Mouse (Mus musculus) monocyte, adult 5-6 weeks (primary cell): ENCODE data around the gene Olfr187. TPM values are rescaled to one million over a fixed set of nuclear protein-coding genes. Genes with fewer than 3 reads are reported as not detected.
"Not testable (repeated sequence)": the region's sequence is repeated elsewhere in the genome, so short reads cannot be mapped to it uniquely, and the experiment has no call there.

ENCODE experiments used
- ATAC-seq: fragments of 153-309, 156-312 bp; replicated peaks from 2 replicates; pipeline ENCODE4 v1.8.0; 2017; ENCODE audit warnings: mild to moderate bottlenecking; ENCODE audit not compliant: low TSS enrichment, insufficient number of reproducible peaks, severe bottlenecking, poor library complexity, low FRiP score
- total RNA-seq: library from RNA; stranded (forward); fragments of 200-1000, 200-491, 200-594 nt; gene quantifications from 3 replicates; pipeline ENCODE4 v1.2.3, GENCODE M21; 2017

Gene Olfr187
- not detected in 3 replicates for total RNA-seq

- ATAC-seq: no peak
Measured at GRCm38 (mm10) chr16:59039710-59040109, at the start of gene Olfr187. Gene Olfr187, minus strand, starts transcription at chr16:59039767.

- not testable (repeated sequence) for ATAC-seq
Measured at GRCm38 (mm10) chr16:59081113-59081512, 41.5 kb upstream of the Olfr187 start.

- ATAC-seq: no peak
Measured at GRCm38 (mm10) chr16:59077905-59078304, 38.3 kb upstream of the Olfr187 start, which contains the start of gene Olfr190. Gene Olfr190, minus strand, starts transcription at chr16:59078005.

- ATAC-seq: no peak
Measured at GRCm38 (mm10) chr16:59073520-59073919, 34.0 kb upstream of the Olfr187 start.

GRCm38 (mm10) chr16:59071755-59072154, 32.2 kb upstream of the Olfr187 start:
- ATAC-seq: no peak

GRCm38 (mm10) chr16:59062411-59062810, 22.8 kb upstream of the Olfr187 start:
- not testable (repeated sequence) for ATAC-seq

- not testable (repeated sequence) for ATAC-seq
Measured at GRCm38 (mm10) chr16:59049286-59049685, 9.7 kb upstream of the Olfr187 start.

GRCm38 (mm10) chr16:59048860-59049259, 9.3 kb upstream of the Olfr187 start:
- ATAC-seq: no peak

- no peak for ATAC-seq
Measured at GRCm38 (mm10) chr16:59047579-59047978, 8.0 kb upstream of the Olfr187 start.

GRCm38 (mm10) chr16:59045835-59046234, 6.3 kb upstream of the Olfr187 start:
- ATAC-seq: no peak

GRCm38 (mm10) chr16:59030191-59030590, 9.4 kb downstream of the Olfr187 start, which contains the start of gene Olfr186:
Gene Olfr186, minus strand, starts transcription at chr16:59030291.
- ATAC-seq: no peak

- no peak for ATAC-seq
Measured at GRCm38 (mm10) chr16:59013357-59014018, 26.1 kb downstream of the Olfr187 start.

- no peak for ATAC-seq
Measured at GRCm38 (mm10) chr16:59007146-59007545, 32.4 kb downstream of the Olfr187 start.

GRCm38 (mm10) chr16:58995057-58995456, 44.5 kb downstream of the Olfr187 start, which contains the start of gene Olfr183:
Gene Olfr183, plus strand, starts transcription at chr16:58995357.
- no peak for ATAC-seq

Other genes with a start within 250 kb of the Olfr187 start
- not detected in 3 replicates for gene Olfr173, start 239.5 kb downstream of the Olfr187 start, total RNA-seq
- not detected in 3 replicates for gene Olfr175-ps1, start 213.0 kb downstream of the Olfr187 start, total RNA-seq
- not detected in 3 replicates for gene Olfr177, start 165.0 kb downstream of the Olfr187 start, total RNA-seq
- not detected in 3 replicates for gene Olfr178, start 147.7 kb downstream of the Olfr187 start, total RNA-seq
- not detected in 3 replicates for gene Olfr181, start 111.0 kb downstream of the Olfr187 start, total RNA-seq
- gene Olfr180, start 110.4 kb downstream of the Olfr187 start, total RNA-seq: not detected in 3 replicates
- not detected in 3 replicates for gene Olfr183, start 44.4 kb downstream of the Olfr187 start, total RNA-seq
- gene Olfr186, start 9.5 kb downstream of the Olfr187 start, total RNA-seq: not detected in 3 replicates
- under 0.01 to 0.32 TPM in 2 of 3 replicates, not detected in the other for gene Olfr190, start 38.2 kb upstream of the Olfr187 start, total RNA-seq
- gene Olfr191, start 50.1 kb upstream of the Olfr187 start, total RNA-seq: not detected in 3 replicates
- not detected in 3 replicates for gene Olfr193, start 72.1 kb upstream of the Olfr187 start, total RNA-seq
- not detected in 3 replicates for gene Olfr194, start 81.3 kb upstream of the Olfr187 start, total RNA-seq
- not detected in 3 replicates for gene Olfr195, start 107.3 kb upstream of the Olfr187 start, total RNA-seq
- gene Olfr196, start 130.7 kb upstream of the Olfr187 start, total RNA-seq: not detected in 3 replicates
- not detected in 3 replicates for gene Olfr198, start 163.8 kb upstream of the Olfr187 start, total RNA-seq
- gene Olfr199, start 180.0 kb upstream of the Olfr187 start, total RNA-seq: not detected in 3 replicates
- not detected in 3 replicates for gene Olfr201, start 232.9 kb upstream of the Olfr187 start, total RNA-seq
- gene Olfr202, start 247.0 kb upstream of the Olfr187 start, total RNA-seq: not detected in 3 replicates